Mouse (Mus musculus): ENCODE data around the gene 1700029H14Rik. TPM values are rescaled to one million over a fixed set of nuclear protein-coding genes. Genes with fewer than 3 reads are reported as not detected.

The 1700029H14Rik gene
- 0.11 and 0.69 TPM in 2 replicates for polyA plus RNA-seq (2012; rRNA removed)

DNA sequence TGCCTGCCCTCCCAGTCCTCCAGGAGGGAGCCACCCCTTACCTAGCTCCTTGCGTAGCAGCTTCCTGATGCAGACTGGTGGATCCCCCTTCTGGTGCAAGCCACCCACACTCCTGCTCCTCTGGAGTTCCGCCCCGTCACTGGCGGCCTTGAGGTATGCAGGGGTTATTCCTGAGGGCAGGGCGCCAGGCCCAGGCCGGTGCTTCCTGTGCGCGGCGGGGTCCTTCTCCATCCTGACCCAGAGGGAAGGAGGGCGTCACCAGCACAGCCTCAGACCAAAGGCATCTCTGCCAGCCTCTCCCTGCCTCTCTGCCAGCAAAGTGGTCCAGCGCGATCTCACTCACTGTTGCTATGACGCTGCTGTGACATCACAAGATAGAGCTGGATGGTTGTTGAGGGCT is at the start of gene 1700029H14Rik:
Gene 1700029H14Rik (minus strand): TSS at position 344 of the 400 bp plus-strand sequence.
- 21% methylated on average over 13 of the region's 13 CpGs for WGBS
- DNase-seq: no peak
- Histone ChIP-seq H3K4me1 (ENCODE audit: control insufficient read depth, insufficient read depth, low read length) (no peaks in the 10 kb centered on the region), H3K4me3 (replicated peaks; ENCODE audit: extremely low read depth, low read depth, low read length) (no peak within 1 kb of the TSS)
- no peak for TF ChIP-seq POLR2A (IDR thresholded peaks at IDR 0.05; ENCODE audit: borderline replicate concordance, extremely low read depth, low read depth, low read length)
- no peak for TF ChIP-seq CTCF (IDR thresholded peaks at IDR 0.05; ENCODE audit: insufficient read depth, low read length)

DNA sequence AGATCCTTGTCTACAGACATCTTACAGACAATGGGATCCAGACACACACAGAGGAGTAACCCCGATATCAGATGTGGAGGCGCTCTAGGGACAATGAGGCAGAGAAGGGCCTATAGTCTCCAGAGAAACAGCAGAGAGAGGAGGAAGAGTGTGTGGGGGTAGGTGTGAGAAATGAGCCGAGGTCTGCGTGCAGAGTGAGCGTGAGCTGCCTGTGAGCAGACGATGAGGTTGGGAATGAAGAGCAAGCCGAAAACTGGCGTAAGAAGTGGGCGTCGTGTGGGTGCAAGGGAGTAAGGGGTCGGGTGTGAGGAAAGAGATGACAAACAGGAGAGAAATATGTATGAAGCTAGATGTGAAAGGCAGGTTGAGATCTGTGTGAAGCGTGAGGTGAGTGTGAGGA is 49.4 kb upstream of the 1700029H14Rik start:
- TF ChIP-seq POLR2A (IDR thresholded peaks at IDR 0.05; ENCODE audit: borderline replicate concordance, extremely low read depth, low read depth, low read length): no peak
- no peak for TF ChIP-seq CTCF (IDR thresholded peaks at IDR 0.05; ENCODE audit: insufficient read depth, low read length)
- Histone ChIP-seq H3K4me3 (replicated peaks; ENCODE audit: extremely low read depth, low read depth, low read length) (no peak overlapping the region), H3K4me1 (ENCODE audit: control insufficient read depth, insufficient read depth, low read length) (peaks cover 5% of the 10 kb centered on the region)
- 87% methylated on average over 12 of the region's 12 CpGs for WGBS
- DNase-seq: no peak

DNA sequence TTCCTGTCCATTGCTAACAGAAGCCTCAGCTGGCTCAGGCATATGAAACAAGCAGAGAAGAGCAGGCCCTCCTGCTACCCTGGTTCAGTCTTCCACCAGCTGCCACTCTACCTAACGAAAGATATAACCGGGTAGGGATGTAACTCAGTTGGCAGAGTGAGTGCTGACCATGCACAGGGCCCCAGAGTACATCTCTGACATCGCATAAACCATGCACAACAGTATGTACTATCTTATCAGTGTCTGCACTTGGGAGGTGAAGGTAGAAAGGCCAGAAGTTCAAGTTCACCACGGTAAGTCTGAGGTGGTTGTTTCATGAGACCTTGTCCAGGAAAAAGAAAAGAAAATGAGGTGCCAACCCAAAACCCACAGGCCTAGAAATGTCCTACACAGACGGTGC is 47.7 kb upstream of the 1700029H14Rik start:
- Histone ChIP-seq H3K4me3 (replicated peaks; ENCODE audit: extremely low read depth, low read depth, low read length) (no peak overlapping the region), H3K4me1 (ENCODE audit: control insufficient read depth, insufficient read depth, low read length) (no peaks in the 10 kb centered on the region)
- DNase-seq: no peak
- WGBS: 78% methylated on average over 5 of the region's 5 CpGs
- TF ChIP-seq CTCF (IDR thresholded peaks at IDR 0.05; ENCODE audit: insufficient read depth, low read length) (no peak), POLR2A (IDR thresholded peaks at IDR 0.05; ENCODE audit: borderline replicate concordance, extremely low read depth, low read depth, low read length) (no peak)

DNA sequence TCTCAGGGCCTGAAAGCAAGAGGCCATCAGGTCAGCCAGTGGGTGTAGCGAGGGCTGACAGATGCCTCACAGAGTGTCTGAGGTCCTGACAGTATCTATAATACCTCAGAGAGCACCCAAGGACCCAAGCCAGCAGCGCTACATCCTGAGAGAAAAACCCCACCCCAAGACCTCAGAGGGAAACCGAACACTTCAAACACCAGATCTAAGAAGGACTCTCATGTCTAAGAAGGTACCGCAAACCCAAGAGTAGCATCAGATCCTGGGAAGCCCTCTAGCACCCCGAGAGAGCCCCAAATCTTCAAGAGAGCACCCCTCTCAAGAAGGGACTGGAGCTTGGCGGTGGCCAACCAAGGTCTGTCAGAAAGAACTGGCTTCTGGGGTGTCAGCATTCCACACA is 46.7 kb upstream of the 1700029H14Rik start:
- TF ChIP-seq POLR2A (IDR thresholded peaks at IDR 0.05; ENCODE audit: borderline replicate concordance, extremely low read depth, low read depth, low read length) (no peak), CTCF (IDR thresholded peaks at IDR 0.05; ENCODE audit: insufficient read depth, low read length) (no peak)
- no peak for DNase-seq
- H3K4me1 ChIP-seq (ENCODE audit: control insufficient read depth, insufficient read depth, low read length): no peaks in the 10 kb centered on the region
- H3K4me3 ChIP-seq (replicated peaks; ENCODE audit: extremely low read depth, low read depth, low read length): no peak overlapping the region
- WGBS: 92% methylated on average over 6 of the region's 6 CpGs

DNA sequence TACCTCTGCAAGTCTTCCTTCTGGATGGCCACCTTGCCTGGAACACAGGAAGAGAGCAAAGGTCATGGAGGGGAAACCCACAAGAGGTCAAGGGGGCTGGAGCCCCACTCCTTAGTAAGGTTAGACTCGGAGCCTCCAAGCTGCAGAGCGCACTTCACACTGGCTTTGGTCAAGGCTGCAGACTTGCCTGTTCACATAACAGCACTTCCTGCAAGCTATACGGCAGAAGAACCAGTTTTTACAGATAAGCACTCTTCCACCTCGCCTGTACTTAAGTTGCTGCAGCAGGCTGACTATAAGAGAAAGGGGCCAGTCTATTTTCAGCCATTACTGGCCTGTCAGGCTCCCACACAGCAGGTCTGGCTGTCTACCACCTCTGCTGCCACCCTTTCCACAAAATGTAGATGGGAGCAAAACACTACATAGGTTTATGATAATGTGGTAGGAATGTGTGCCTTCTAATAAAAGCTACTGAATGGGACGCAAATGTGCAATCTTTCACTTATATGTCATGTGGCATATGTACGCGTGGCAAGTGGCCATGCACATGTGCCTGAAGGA is 43.7 kb upstream of the 1700029H14Rik start:
- Histone ChIP-seq H3K4me3 (replicated peaks; ENCODE audit: extremely low read depth, low read depth, low read length) (no peak overlapping the region), H3K4me1 (ENCODE audit: control insufficient read depth, insufficient read depth, low read length) (peaks cover 6% of the 10 kb centered on the region; the same call in 1 of the 2 replicates)
- TF ChIP-seq POLR2A (IDR thresholded peaks at IDR 0.05; ENCODE audit: borderline replicate concordance, extremely low read depth, low read depth, low read length) (no peak), CTCF (IDR thresholded peaks at IDR 0.05; ENCODE audit: insufficient read depth, low read length) (no peak)
- 77% methylated on average over 7 of the region's 7 CpGs for WGBS
- no peak for DNase-seq

DNA sequence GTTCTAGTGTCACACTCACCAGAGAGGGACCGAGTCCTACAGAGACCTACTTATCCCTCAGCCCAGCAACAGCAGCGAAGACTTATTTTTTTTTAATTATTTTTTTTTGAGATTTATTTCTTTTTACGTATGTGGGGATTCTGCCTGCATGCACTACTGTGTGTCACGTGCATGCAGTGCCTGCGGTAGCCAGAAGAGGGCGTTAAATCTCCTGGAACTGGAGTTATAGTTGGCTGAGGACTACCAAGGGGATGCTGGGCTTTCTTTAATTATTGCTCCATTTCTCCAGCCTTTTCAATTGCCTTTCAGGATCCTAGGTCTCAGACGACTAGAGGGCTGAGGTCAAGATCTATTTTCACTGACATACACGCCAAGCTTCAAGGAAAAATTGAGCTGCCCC is 40.4 kb upstream of the 1700029H14Rik start:
- TF ChIP-seq POLR2A (IDR thresholded peaks at IDR 0.05; ENCODE audit: borderline replicate concordance, extremely low read depth, low read depth, low read length) (no peak), CTCF (IDR thresholded peaks at IDR 0.05; ENCODE audit: insufficient read depth, low read length) (peak; percentile 78)
- no peak for DNase-seq
- H3K4me3 ChIP-seq (replicated peaks; ENCODE audit: extremely low read depth, low read depth, low read length): no peak overlapping the region
- WGBS: 73% methylated on average over 8 of the region's 8 CpGs
- peaks cover 15% of the 10 kb centered on the region for H3K4me1 ChIP-seq (ENCODE audit: control insufficient read depth, insufficient read depth, low read length)

DNA sequence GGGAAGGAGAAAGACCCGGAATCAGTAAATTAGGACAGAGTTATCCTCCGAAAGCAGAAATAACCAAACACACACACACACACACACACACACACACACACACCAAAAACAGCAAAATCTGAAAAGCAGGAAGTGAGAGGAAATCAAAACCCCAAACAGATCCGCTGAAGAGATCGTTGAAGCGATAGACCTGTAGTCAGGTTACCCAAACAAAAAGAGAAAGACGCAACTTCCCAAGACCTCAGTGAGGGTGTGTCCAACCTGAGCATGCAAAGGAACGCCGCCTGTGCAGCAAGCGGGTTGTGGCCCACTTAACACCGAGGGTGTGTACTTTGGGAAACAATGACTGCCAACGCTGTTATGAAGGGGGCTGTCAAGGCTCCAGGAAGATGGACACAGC is 38.9 kb upstream of the 1700029H14Rik start:
- Histone ChIP-seq H3K4me1 (ENCODE audit: control insufficient read depth, insufficient read depth, low read length) (peaks cover 15% of the 10 kb centered on the region), H3K4me3 (replicated peaks; ENCODE audit: extremely low read depth, low read depth, low read length) (no peak overlapping the region)
- no peak for TF ChIP-seq CTCF (IDR thresholded peaks at IDR 0.05; ENCODE audit: insufficient read depth, low read length)
- no peak for TF ChIP-seq POLR2A (IDR thresholded peaks at IDR 0.05; ENCODE audit: borderline replicate concordance, extremely low read depth, low read depth, low read length)
- DNase-seq: no peak
- WGBS: 26% methylated on average over 11 of the region's 11 CpGs

DNA sequence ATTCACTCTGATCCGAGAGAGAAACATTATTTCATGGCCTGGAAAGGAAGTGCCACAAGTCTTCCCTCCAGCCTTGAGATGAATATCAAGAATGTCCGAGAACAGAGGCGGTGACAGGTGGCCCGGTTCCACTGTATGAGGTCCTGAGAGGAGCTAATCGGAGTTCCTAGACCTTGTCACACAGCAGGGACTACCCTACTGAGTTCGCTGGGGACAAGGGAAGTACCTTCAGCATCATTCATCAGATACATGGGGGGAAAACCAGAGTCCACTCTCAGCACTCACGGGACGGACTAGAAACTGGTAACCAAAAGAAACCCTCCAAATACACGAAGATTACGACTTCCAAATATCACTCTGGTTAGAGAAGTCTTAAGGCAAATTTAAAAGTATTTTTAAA is 38.5 kb upstream of the 1700029H14Rik start:
- H3K4me1 ChIP-seq (ENCODE audit: control insufficient read depth, insufficient read depth, low read length): peaks cover 15% of the 10 kb centered on the region
- H3K4me3 ChIP-seq (replicated peaks; ENCODE audit: extremely low read depth, low read depth, low read length): no peak overlapping the region
- TF ChIP-seq CTCF (IDR thresholded peaks at IDR 0.05; ENCODE audit: insufficient read depth, low read length) (no peak), POLR2A (IDR thresholded peaks at IDR 0.05; ENCODE audit: borderline replicate concordance, extremely low read depth, low read depth, low read length) (no peak)
- no peak for DNase-seq
- 52% methylated on average over 10 of the region's 10 CpGs for WGBS

DNA sequence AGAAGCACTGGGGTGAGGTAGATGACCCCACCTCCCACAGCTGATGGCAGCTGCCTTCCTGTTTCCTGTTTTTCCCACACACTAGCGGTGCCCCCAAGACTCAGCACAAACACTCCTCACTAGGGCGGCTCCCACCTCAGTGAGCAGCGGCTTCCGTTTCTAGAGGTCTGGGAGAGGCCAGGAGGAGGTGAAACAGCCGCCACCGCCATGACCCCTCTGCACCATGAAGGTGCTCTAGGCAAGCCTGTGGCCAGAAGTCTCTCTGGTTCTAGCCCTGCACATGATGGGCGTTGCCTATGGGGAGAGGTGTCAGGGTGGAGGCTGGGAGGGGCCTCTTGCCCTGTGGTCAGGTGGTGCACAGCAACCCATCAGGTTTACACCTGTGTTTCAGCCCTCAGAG is 37.9 kb upstream of the 1700029H14Rik start:
- TF ChIP-seq POLR2A (IDR thresholded peaks at IDR 0.05; ENCODE audit: borderline replicate concordance, extremely low read depth, low read depth, low read length) (no peak), CTCF (IDR thresholded peaks at IDR 0.05; ENCODE audit: insufficient read depth, low read length) (no peak)
- peak; percentile 28 for DNase-seq
- no peak overlapping the region for H3K4me3 ChIP-seq (replicated peaks; ENCODE audit: extremely low read depth, low read depth, low read length)
- H3K4me1 ChIP-seq (ENCODE audit: control insufficient read depth, insufficient read depth, low read length): peaks cover 15% of the 10 kb centered on the region
- WGBS: 37% methylated on average over 7 of the region's 7 CpGs

DNA sequence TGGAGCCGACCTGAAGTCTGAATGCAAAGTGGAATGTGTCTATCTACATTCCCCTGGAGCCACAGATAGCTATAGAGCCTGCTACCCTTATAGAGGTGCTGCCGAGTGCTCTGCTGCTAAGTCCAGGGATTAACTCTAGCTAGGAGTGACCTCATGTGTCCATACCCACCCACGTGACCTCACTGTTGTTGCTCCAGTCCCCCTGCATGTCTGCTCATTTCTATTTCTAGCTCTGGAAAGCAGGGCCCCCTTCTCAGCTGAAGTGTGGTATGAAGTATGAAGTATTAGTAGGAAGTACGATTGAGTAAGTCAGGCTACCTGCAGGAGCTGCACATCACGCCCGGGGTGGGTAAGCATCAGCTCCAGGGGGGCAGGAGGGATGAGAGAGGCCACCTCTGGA is 35.5 kb upstream of the 1700029H14Rik start:
- Histone ChIP-seq H3K4me1 (ENCODE audit: control insufficient read depth, insufficient read depth, low read length) (peaks cover 17% of the 10 kb centered on the region), H3K4me3 (replicated peaks; ENCODE audit: extremely low read depth, low read depth, low read length) (no peak overlapping the region)
- DNase-seq: no peak
- WGBS: 77% methylated on average over 6 of the region's 6 CpGs
- TF ChIP-seq CTCF (IDR thresholded peaks at IDR 0.05; ENCODE audit: insufficient read depth, low read length): no peak
- TF ChIP-seq POLR2A (IDR thresholded peaks at IDR 0.05; ENCODE audit: borderline replicate concordance, extremely low read depth, low read depth, low read length): no peak

Data from lung, adult 2 months (tissue).